Mouse (Mus musculus): ENCODE measurements around the gene Slc35f1.

DNA sequence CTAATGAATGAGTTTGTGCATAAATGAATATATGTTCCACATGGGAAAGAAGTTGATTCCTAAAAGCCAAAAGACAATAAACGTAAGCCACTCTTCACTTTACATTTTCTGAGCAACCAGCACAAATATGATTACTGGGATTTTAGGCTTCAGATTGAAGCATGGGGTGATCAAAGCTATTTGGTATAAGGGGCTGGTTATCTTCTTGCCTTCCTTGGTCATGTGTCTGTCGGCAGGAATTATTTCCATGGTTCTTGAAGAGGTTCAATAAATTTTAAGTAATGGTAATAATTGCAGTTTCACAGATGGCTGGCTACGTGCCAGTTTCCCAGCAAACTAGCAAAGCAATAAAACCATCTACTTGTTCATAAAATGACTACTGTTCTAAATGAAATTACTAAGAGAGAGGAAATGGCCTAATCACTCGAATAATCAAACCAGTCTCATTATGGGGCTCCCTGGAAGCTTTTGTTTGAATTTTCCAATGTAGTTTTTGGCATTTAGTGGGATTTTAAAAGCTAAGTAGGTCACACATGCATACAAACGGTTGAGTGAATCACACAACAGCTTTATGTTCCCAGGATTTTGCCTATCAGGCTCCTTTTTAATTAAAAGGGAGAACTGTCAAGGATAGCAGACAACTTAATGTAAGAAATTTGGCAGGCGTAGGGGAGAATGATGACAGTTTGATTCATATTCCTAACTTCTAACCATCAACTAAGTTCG, 425.5 kb downstream of the Slc35f1 start:
- TF ChIP-seq GATA1 (IDR thresholded peaks at IDR 0.05; ENCODE audit: low read length) (no peak), TAL1 (IDR thresholded peaks at IDR 0.05; ENCODE audit: low read length) (no peak)

Measured in erythroblast, embryonic 14.5 days (primary cell).